Mouse (Mus musculus): ENCODE data around the gene Pmm2. TPM values are rescaled to one million over a fixed set of nuclear protein-coding genes. Genes with fewer than 3 reads are reported as not detected.
A peak's percentile ranks its signal among the peaks of the same experiment; 100 is the strongest.

Pmm2 gene
- total RNA-seq (2022) = 10 to 100 TPM; 13.1 to 21.2 (median 16.5) TPM

GRCm38 (mm10) chr16:8637217-8638051 is at the start of gene Pmm2, which contains the start of gene Tmem186:
TSS of gene Pmm2 (plus strand) at chr16:8637674.
TSS of gene Tmem186 (minus strand) at chr16:8637712.
- DNase-seq (ENCODE audit: low spot score in 2 of 2) = peak; percentile 63 to 80

- no peak for DNase-seq (ENCODE audit: low spot score in 2 of 2)
Measured at GRCm38 (mm10) chr16:8595411-8595810, 42.1 kb upstream of the Pmm2 start.

- DNase-seq (ENCODE audit: low spot score in 2 of 2) = no peak
Measured at GRCm38 (mm10) chr16:8596336-8596735, 41.1 kb upstream of the Pmm2 start.

- no peak for DNase-seq (ENCODE audit: low spot score in 2 of 2)
Measured at GRCm38 (mm10) chr16:8597516-8597915, 40.0 kb upstream of the Pmm2 start.

GRCm38 (mm10) chr16:8603789-8604188 is 33.7 kb upstream of the Pmm2 start:
- no peak for DNase-seq (ENCODE audit: low spot score in 2 of 2)

GRCm38 (mm10) chr16:8610397-8610796 is 27.1 kb upstream of the Pmm2 start:
- DNase-seq (ENCODE audit: low spot score in 2 of 2) = no peak

GRCm38 (mm10) chr16:8612214-8613005 is 25.1 kb upstream of the Pmm2 start:
- no peak for DNase-seq (ENCODE audit: low spot score in 2 of 2)

GRCm38 (mm10) chr16:8613039-8613438 is 24.4 kb upstream of the Pmm2 start:
- DNase-seq (ENCODE audit: low spot score in 2 of 2) = no peak

GRCm38 (mm10) chr16:8613447-8613846 is 24.0 kb upstream of the Pmm2 start:
- DNase-seq (ENCODE audit: low spot score in 2 of 2) = no peak

GRCm38 (mm10) chr16:8619659-8620314 is 17.7 kb upstream of the Pmm2 start:
- no peak for DNase-seq (ENCODE audit: low spot score in 2 of 2)

- no peak for DNase-seq (ENCODE audit: low spot score in 2 of 2)
Measured at GRCm38 (mm10) chr16:8620315-8621115, 17.0 kb upstream of the Pmm2 start.

- DNase-seq (ENCODE audit: low spot score in 2 of 2) = no peak
Measured at GRCm38 (mm10) chr16:8630419-8630818, 7.1 kb upstream of the Pmm2 start.

GRCm38 (mm10) chr16:8631428-8631827 is 6.0 kb upstream of the Pmm2 start:
- no peak for DNase-seq (ENCODE audit: low spot score in 2 of 2)

- no peak for DNase-seq (ENCODE audit: low spot score in 2 of 2)
Measured at GRCm38 (mm10) chr16:8636867-8637216, 632 bp upstream of the Pmm2 start.

GRCm38 (mm10) chr16:8638131-8638530 is 657 bp downstream of the Pmm2 start:
- DNase-seq (ENCODE audit: low spot score in 2 of 2) = no peak

GRCm38 (mm10) chr16:8639466-8640191 is 2.2 kb downstream of the Pmm2 start:
- DNase-seq (ENCODE audit: low spot score in 2 of 2) = no peak

GRCm38 (mm10) chr16:8643855-8644254 is 6.4 kb downstream of the Pmm2 start:
- DNase-seq (ENCODE audit: low spot score in 2 of 2) = no peak

- no peak for DNase-seq (ENCODE audit: low spot score in 2 of 2)
Measured at GRCm38 (mm10) chr16:8645546-8645945, 8.1 kb downstream of the Pmm2 start.

- no peak for DNase-seq (ENCODE audit: low spot score in 2 of 2)
Measured at GRCm38 (mm10) chr16:8650007-8650406, 12.5 kb downstream of the Pmm2 start.

- DNase-seq (ENCODE audit: low spot score in 2 of 2) = no peak
Measured at GRCm38 (mm10) chr16:8655108-8655507, 17.6 kb downstream of the Pmm2 start.

Measured in gastrocnemius, adult 8-10 months (tissue).